Mouse (Mus musculus) heart, adult 11 months (tissue): ENCODE measurements at regions not wholly inside any gene's neighbourhood (a gene's known extent, or its start where the extent isn't known, plus 50 kb on each side); places are given as distances from the start of the nearest gene placed in this dataset.

ENCODE experiments used
- DNase-seq: peaks from one replicate; pipeline ENCODE4 v3.0.0; 2022

DNA sequence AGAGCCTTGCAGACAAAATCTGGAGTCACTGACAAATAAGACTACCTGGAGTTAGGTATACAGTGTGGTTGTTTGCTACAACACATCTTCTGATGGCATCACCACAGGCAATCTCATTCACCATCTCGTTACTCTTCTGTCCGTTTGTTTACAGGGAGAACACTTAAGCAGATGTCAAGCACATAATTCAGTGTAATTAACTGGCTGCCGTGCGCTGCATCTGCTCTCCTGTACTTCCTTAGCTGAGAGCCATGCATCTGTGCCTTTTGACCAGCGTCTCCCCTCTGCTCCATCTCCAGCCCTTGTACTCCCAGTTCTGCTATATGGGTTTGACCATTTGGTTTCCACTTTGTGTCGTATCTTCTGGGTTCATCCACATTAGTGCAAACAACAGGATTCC is 218.3 kb upstream of the Foxq1 start:
- DNase-seq, result no peak

DNA sequence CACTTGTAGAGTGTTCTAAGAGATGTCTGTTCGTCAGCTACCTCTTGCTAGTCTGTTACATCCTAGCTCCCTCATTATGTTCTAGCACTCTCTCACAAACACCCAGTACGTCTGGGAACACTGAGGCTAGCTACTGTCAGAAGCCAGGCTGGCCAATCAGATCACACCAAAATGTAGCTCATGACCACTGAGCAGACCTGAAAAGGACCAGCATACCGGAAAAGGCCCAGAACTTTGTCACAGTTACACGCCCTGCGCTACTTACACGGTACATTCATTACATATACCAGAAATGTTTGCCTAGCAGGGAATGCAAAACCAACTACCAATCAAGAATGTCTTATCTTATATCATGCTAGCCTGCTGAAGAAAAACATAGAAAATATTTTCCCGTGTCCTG is 216.5 kb upstream of the Foxq1 start:
- no peak for DNase-seq

DNA sequence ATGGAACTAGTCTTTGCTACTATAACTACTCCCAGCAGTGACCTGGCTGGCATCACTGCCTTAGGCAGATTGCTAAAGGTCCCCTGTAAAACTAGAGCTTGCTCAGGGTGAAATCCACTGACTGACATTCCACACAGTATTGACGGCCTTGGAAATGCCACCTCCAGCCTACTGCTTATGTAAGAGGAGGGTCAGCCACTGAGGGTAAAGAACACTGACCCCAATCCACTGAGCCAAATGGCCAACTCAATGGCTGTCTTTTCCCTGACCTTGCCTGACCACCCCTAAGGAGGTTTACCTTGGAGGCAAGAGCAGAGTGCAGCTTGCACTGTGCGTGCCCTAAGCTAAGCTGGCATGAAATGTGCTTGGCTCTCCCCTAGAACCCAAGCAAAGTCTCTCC is 216.0 kb upstream of the Foxq1 start:
- no peak for DNase-seq

DNA sequence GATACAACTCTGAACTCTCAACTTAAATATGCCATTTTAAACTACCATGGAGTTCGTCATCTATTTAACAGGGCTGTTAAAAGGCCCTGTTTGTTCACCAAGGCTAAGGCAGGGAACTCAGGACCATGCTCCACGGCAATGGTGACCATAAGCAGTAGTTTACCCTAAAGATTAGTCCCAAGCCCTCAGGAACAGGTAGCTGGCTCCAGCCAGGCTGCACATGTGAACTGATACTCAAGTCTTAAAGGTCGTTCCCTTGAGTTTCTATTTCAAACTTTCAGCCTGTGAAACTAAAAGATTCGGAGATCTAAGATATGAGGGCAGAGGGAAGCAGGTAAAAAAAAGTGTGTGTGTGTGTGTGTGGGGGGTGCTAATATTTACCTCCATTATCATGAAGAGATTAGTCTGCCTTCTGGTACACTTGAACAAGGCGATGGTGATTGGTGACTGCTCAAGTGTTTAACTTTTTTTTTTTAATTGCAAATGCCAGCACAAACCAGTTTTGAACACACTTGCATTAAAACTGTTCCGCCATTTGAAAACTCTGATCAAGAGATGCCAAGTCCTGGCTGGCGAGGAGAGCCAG is 215.5 kb upstream of the Foxq1 start:
- no peak for DNase-seq

DNA sequence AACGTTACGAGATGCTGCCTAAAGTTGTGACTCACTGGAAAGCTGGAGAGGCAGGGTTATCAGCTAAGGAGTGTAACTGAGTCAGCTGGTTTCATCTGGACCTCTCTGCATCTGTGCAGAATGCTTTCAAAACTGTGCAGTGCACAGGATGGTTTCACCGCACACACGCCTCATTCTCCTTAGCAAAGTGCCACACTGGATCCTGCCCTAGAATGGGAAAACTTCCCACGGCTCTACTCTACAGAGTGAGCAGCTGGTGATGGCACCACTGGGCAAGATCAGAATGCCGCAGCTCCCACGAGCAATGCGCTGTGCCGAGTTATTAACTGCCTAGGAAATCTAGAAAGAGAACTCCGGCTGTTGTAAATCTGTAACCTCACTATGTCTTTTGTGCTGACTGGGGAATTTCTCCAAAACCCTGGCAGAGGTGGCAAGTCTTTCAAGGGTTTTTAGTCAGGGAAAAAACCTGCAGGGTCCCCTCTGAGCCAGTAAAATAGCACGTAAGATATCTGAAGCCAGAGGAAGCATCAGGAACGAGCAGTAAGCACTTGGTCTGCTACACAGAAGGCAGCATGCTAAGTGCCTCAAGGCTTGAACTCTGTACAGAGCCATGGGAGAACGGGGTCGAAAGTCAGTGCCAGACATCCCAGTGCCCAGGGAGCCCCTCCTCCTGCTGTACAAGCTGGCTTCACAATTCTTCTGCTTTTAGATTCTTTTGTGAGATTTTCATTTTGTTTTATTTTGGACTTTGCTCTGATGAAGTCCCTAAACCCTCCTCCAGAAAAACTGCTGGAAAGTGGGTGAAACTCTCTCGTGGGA is 214.4 kb upstream of the Foxq1 start:
- no peak for DNase-seq

DNA sequence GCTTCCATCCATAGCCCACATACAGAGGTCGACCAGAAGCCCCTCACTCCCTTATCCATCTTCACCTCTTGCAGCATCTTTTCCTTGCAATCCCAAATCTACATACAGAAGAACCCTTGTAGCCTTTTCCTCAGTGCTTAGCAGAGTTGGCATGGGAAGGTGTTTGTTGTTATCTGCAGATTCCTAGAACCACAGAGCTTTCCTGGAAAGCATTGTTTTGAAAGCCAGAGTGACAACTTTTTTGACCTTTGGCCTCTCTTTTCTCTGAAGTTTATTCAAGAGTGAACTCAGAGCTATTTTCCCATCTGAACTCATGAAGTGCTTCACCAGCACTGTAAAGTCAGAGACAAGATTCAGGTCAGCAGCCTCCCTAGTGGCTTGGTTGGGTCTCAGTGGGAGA is 209.7 kb upstream of the Foxq1 start:
- DNase-seq, result no peak

DNA sequence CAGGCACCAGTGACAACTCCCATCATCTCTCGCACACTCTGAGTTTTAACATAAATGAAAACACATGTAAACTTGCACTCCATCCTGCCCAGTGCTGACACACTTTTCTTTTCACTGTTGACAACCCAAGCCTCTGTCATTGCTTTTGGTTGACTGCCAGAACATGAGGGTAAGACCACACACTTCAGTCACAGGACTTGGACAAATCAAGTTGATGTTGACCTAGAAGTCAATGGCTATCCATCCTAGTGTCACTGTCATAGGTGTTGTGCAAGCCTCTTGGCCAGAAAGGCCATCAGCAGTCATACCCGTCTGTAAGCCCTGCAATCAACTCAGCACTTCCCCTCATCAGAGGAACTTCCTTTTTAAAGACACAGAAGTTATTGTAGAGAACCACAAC is 208.9 kb upstream of the Foxq1 start:
- DNase-seq, result no peak

DNA sequence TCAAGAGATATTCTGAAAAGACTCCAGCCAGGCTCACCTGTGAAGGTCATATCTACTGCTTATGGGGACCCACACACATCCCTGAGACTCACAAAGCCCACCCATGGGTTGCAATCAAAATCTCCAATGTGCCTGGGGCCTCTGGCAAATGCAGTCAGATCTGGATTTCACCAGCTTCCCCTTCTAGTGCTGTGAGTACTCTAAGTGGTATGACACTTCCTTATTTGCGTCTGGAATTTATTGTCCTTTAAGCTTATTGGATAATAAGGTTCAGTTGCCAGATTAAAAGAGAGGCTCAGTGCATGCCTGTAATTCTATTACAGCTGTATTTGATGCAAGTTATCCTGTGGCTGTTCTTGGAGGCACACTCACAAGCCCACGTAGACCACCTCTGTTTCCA is 206.3 kb upstream of the Foxq1 start:
- DNase-seq, result no peak

DNA sequence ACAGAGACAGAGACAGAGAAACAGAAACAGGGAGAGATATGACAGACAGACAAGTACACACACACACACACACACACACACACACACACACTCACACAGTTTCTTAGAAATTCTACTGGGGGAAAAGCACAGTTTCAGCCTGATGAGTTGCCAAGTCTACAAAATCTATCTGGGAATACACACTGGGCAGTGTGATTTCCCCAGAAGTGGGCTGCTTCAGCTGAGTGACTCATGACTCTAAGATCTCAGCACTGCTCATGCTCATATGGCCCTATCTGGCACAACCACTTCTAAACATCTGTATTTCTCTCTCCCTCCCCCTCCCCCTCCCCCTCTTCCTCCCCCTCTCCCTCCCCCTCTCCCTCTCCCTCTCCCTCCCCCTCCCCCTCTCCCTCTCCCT is 204.5 kb upstream of the Foxq1 start:
- no peak for DNase-seq

DNA sequence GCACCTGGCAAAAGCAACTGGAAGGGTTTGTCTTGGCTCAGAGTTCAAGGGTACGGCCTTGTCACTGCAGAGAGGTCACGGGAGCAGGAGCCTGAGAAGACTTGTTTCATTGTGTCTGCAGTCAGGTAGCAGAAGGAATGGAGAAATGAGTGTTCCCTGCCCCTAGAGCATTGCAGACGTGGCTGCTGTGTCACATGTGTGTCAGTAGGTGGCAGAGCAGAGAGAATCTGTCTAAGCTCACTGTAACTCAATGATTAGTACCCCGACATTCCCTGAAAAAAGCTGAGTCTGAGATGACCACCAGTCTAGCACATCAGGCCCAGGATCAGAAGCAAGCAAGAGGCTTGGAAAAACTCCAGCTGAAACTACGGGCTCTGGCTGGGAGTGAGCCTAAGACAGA is 203.1 kb upstream of the Foxq1 start:
- no peak for DNase-seq

DNA sequence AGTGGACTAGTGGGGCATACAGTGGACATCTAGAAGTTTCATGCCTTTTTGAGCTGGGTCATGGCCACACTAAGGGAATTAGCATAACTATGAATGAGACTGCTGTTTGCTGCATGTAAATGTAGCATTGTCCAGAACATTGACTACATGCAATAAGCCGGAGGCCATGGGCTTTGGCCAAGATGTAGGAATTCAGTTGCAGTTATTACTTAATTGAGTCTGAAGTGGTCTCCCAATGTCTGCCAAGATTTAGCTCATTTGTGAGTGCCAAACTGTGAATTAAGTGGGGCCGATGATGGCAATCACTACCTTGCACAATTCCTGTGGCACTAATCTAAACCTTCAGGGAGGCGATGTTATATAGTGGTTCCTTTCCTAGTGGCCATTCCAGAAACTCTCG is 196.6 kb upstream of the Foxq1 start:
- DNase-seq, result no peak

DNA sequence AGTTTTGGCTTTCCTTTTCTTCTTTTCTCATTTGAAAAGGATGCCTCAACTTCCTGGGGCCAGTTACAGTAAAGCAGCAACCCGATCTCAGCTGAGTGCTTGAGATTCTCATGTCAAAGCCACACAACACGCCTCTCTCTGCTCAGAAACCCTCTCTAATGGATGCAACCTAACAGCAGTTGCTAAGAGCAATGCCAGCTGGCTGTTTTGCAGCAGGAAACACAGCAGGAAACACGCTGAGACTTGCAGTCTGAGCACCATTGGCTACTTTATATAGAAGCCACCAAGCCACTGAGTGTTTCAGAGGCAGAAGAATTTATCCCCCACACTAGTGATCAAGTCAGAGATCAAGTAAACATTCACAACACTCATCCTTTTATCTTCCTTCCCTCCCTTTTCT is 193.5 kb upstream of the Foxq1 start:
- no peak for DNase-seq

DNA sequence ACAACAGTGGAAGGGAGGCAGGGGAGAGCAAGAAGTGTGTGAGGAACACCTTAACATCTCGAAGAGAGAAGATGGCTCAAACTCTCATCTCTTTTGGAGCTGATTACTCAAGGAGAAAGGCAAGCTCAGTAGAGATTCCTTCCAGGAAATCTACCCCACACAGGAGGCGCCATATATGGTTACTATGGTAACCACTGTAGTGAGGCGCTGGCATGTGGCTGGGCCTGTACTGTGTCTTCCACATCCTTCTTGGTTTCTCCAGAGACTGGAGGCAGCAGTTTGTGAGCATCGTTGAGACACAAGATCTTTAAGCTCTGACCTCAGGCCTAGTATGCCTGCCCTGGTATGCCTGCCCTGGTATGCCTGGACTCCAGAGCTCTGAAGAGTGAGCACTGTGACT is 191.6 kb upstream of the Foxq1 start:
- DNase-seq, result peak; percentile 2

DNA sequence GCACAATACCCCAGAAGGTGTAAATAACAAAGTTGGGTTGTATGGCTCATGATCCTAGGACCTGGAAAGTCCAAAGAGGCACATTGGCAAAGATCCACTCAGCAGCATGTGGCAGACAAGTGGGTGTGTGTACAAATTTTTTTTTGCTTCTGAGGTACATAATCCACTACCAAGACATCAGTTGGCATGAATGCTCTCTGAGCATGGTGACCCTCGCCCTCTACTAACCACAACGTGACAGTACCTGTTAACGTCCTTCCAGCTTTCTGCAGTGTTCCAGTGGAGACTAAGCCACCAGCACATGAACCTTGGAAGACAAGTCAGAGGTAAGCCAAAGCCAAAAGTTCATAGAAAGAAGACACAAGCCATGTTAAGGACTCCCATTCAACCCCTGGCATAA is 188.7 kb upstream of the Foxq1 start:
- peak; percentile 71 for DNase-seq

DNA sequence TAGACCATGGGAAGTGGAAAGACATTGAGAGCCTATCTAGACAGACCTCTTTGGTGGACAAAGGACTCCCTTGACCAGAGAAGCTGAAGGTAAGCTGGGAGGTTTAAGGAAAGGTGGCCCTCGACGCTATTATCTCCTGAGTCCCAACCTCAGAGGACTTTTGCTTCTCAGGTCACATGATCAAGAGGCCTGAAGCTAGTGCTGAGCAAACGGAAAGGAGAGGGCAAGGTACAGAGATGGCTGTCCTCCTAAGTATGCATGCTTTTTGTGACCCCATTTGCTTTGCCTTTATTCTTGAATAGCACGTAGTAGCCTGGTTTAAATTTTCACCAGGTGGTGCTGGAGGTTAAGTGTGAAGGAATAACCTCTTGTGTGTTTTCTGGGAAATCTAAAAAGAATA is 186.8 kb upstream of the Foxq1 start:
- peak; percentile 55 for DNase-seq

DNA sequence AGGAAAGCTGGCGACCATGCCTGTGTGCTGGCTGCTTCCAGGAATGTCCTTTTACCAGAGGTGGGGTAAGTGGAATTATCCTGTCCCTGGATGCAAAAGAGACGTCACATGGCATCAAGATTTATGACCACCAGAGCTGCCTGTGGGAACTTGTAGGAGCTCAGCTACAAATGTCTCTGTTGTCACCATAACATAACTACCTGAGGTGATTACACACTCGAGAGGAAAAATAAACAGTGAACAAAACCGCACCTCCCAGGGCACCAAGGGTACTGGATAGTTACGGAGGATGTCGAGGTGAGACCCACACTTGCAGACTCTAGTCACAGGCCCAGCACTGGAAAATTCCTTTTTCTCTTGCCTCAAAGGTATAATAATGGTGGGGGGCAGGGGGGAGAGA is 185.1 kb upstream of the Foxq1 start:
- peak; percentile 54 for DNase-seq

DNA sequence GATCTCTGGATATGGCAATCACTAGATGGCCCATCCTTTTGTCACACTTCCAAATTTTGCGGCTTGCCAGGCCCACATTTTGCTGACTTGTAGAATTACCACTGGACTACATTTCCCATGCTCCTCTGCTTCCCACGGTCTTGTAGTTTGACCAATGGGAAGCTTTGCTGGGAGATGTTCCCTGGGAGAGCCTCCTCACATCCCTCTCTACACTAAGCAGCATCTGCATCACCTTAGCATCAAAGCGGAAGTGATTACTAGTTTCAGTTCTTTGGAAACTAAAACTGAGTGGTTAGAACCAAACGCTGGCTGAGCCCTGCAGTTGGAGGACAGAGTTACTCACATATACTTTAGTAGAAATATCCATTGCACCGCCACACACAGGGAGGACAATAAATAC is 181.9 kb upstream of the Foxq1 start:
- DNase-seq, result peak; percentile 70

DNA sequence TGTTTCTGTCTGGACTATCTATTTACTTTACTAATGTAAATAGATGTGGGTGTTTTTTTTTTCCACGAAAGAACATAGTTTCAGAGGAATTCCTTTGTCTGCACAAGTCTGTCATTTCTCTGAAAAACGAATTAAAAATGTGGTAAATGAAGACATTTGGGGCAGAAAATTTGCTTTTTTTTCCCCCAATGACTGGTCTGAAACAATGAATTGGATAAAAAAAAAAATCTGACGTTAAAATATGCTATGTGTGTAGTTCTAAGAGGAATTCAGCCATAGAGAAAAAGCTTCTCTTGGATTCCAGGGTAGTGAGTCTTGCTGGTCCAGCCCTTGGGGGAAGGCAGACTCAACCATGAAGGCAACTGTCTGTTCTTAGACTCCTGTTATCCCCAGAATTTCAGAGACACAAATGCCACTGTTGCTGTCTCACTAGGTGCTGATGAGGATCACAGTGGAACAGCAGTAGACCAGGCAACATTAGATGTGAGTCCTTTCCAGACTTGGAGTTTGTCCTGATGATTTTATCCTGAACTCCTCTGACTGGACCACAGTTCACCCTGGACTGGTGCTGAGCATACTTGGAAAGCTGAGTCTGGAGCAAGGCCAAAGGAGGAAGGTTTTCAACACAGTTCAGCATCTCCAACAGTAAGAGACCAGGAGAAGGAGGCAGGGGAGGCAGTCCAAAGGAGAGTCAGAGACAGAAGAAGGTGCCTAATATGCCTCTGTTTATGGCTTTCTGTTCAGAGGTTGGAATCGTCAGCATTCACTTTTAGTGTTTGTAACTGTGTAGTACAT is 162.3 kb upstream of the Foxq1 start:
- DNase-seq, result peak; percentile 56

DNA sequence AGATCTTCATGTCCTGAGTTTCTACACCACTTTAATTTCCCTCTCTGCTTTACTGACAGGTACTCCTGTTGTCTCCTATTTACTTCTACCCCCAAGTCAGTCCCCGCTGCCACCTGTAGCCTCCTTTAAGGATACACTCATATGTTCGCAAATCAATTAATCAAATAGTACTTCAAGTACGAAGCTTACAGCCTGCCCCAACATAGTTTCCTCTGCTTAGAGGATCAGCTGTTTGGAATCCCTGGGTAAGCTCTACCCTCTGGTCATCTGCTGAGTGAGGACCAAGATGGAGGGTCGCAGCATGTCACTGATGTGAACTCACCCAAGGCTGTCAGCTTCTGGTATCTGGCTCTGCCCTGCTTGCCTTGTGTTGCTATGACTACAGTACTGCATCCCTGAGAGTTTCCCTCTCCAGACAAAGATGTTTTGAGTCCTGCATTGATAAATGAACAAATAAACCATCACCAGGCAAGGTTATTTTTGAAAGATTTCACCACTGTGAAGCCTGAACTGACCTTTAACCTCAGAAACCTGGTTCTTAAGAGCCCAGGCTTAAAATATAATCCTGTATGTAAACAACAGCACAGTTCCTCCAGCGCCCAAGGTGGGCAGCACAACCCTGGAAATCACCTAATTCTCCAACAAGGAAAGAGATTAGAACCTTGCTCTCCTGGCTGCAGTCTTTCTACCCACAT is 159.6 kb upstream of the Foxq1 start:
- DNase-seq, result peak; percentile 66

DNA sequence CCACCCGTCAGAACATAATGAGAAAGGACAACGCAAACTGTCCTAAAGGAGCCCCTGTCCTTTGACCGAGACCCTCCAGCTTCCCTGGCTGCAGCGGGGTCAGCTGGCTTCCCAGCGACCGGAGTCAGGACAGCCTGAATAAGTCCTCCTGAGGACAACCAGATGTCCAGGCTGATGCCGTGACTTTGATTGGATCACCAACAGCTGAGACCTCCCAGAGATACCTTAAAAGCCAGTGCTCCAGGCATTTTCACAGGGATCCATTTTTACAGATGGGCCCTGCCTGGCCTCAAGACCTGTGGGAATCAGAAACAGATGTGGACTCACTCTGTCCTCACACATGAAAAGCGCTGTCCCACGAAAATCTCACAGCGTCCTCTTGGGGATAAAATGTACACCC is 158.7 kb upstream of the Foxq1 start:
- peak; percentile 28 for DNase-seq

DNA sequence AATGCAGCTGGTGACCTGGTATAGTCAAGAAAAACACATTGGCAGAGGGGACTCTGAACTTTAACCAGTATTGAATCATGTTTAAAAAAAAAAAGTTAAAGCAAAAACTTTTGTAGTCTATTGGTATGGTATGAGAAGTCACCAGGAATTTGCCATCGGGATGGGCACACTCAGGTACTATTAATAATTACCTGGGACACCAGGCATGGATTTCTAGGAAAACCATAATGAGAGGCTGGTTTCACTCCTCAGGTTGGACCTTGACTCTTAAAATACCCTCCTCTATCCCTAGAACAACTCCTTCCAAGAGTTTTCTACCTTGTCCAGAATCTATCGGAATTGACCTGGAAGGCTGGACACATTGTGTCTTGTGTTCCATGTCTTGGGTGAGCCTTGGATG is 155.5 kb upstream of the Foxq1 start:
- DNase-seq, result peak; percentile 29

DNA sequence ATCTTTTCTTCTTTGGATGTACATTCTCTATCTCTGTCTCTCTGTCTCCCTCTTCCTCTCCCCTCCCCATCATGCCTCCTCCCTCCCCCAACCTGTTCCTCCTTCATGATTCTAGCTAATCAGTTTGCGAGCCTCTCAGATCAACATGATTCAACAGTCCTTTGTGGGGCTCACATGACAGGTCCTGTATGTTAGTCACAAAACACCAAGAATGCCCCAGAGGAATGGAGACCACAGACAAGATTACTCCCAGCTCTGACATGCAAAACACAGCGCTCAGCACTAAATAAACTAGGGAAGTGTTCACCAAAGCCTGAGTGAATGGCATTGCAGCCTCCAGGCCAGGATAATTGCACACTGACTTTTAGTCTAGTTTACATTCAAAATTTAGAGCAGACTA is 150.6 kb upstream of the Foxq1 start:
- DNase-seq, result peak; percentile 76

DNA sequence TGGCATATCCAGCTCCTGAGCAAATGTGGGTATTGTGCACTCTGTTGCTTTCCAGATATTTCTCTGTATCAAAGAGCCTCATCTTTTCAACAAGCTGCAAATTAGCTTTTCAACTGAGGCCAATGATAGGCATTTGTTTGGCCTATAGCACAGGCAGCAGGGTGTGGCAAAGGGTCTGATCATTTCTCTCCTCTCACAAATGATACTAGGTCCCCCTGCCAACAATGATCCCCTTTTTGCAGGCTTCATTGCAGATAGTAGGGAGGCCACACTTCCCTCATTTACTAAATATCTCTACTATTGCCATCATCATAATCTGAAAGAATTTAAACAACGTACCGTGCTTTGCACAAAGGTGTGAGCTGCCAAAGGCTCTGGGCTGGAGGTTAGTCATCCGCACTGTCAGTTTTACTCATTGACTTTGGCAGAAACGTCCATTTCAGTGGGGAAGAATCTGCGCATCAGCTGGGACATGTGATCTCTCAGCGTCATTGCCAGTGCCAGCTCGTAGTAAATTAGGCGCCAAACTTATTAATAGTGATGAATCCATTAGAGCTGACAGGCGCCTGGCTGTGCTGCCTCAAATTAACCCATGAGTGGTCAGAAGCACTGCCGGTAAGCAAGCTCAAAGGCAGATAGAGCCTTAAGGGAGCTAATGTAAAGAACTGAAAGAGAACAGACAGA is 147.4 kb upstream of the Foxq1 start:
- DNase-seq, result peak; percentile 70
